Mouse (Mus musculus): ENCODE data around the gene Cldn9.

The Cldn9 gene

DNA sequence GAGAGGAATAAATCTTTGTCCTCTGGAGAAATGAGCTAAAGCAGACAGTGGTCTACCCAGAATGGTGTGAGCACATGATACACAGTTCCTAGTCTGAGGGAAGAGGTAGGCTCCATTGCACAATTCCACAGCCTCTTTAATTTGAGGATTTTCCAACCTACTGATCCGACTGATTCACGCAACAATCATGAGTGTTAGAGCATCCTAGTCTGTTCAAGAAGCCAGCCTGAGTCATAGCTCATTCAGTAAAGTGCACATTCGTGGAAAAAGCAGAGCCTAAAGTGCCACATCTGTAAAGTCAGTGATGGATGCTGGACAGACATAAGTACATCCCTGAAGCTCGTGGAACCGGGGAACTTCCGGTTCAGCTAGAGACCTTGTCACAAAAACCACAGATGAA is 32.5 kb downstream of the Cldn9 start:
- no peak for DNase-seq (ENCODE audit: low spot score in 2 of 2)

DNA sequence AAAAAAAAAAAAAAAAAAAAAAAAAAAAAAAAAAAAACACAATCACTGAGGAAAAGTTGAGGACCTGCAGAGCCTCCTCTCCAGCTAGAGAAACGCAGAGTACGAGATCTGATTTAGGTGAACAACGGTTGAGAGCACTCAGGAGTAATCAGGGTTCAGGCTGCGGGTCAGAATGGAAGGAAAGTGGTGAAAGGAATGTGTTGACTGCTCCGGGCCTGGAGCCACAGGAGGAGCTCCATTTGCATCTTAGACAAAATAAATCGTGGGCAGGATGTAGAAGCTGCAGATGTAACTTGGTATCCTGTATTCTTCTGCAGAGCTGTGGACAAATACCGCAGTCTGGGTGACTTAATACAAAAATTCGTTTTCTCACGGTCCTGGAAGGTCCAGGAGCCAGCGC is 37.9 kb downstream of the Cldn9 start:
- no peak for DNase-seq (ENCODE audit: low spot score in 2 of 2)

DNA sequence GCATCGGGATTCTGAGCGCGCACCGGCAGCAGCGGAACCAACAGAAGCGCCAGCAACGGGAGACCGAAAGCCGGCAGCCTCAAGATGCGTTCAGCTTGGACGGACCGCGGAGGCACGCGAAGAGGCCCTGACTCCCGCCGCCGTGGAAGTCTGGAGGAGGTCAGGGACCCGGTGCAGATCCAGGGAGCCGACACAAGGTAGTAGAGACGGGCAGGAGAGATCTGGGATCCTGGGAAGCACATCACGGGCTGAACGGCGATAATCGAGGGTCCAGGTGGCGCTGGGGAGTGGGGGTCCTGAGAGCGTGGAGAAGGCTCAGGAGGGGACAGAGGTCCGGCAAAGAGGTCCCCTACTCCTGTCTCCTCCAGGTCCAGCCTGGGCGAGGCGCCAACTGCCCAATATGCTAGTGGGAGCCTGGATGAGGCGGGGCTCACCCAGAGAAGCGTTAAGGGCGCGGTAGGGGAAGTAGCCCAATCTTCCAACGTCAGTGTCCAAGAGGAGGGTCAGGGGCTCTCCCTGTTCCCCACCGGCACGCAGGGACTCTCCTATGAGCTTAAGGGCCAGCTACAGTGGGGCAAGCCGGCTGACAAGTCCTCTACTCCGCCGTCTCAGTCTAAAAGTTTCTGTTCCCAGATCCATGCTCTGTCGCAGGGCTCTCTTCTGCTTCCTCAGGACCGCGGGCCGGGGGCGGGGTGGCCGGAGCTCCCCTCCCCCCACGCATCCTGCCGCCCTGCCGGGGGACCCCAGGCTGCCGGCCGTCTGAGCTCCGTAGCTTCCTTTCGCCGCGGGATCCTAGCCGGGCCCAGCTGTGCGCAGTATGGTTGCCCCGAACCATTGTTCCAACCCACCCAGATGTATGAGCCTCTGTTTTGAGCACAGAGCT is 39.0 kb downstream of the Cldn9 start, which contains the start of gene Mmp25:
Gene Mmp25, minus strand, starts transcription at position 665 of the 883 bp plus-strand sequence.
- no peak for DNase-seq (ENCODE audit: low spot score in 2 of 2)

Data from frontal cortex, postnatal 14 days (tissue).